Mouse (Mus musculus) testis, adult 2 months (tissue): ENCODE measurements around the gene Cfd.

Source experiments
- CTCF ChIP-seq: fragments of 200-500 bp; IDR thresholded peaks from 2 replicates; pipeline ENCODE4 v1.5.1; 2012; ENCODE audit warnings: low read depth, mild to moderate bottlenecking, inconsistent platforms, low read length, moderate library complexity; ENCODE audit not compliant: control insufficient read depth, insufficient read depth, insufficient replicate concordance
- POLR2A ChIP-seq: fragments of 200-500 bp; IDR thresholded peaks from 2 replicates; pipeline ENCODE4 v1.6.1; 2012; ENCODE audit warnings: low read depth, mild to moderate bottlenecking, inconsistent platforms, low read length, moderate library complexity; ENCODE audit not compliant: control insufficient read depth

DNA sequence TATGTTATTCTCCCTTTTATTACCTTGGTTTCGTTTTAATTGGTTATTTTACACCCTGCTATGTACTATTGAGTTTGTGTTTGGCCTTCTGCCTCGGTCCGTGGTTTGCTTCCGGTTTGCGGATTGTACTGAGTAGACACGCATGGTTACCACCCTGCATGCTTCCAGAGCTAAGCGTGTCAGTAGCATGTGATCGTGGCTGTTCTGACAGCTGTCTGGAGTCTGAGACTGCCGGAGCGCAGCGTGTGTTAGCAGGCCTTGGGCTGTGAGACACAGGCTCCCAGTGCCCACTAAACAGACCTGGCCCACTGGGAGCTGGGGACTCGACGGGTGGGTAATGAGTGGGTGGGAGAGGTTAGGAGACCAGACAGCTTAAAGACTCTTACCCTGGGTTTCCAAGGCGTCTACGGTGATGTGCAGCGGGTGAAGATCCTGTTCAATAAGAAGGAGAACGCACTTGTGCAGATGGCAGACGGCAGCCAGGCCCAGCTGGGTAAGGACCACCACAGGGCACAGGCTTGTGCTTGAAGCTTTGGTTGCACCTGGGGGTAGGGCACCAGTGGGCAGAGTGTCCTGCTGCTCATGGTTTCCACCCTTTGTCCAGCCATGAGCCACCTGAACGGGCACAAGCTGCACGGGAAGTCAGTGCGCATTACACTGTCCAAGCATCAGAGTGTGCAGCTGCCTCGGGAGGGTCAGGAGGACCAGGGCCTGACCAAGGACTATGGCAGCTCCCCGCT lies 28.4 kb upstream of the Cfd start:
- no peak for TF ChIP-seq CTCF
- TF ChIP-seq POLR2A, result 0 out of 2 replicates have a peak, but pooled peaks have one; percentile 19
